Mouse (Mus musculus): ENCODE results near the gene Slc20a1.
A peak's percentile ranks its signal among the peaks of the same experiment; 100 is the strongest.

Gene Slc20a1

DNA sequence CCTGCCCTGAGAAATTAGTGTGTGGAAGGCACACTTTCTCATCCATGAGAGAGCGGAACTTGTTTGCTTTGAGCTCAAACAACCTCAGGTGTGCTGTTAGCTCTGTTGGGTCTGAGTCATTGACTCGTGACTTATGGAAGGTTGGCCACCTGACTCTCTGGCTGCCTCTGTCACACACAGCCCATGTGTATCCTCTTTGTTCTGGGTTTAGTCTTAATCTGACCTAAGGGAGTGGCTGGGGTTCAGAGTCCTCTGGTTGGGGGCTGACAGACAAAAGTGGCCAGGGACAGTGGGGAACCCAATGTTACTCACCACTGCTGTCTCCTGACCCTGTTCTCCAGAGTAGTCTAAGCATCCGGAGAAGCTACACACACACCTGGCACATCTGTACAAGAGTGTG, 59.5 kb downstream of the Slc20a1 start:
- DNase-seq = peak in 1 of 2 experiments; percentile 13

DNA sequence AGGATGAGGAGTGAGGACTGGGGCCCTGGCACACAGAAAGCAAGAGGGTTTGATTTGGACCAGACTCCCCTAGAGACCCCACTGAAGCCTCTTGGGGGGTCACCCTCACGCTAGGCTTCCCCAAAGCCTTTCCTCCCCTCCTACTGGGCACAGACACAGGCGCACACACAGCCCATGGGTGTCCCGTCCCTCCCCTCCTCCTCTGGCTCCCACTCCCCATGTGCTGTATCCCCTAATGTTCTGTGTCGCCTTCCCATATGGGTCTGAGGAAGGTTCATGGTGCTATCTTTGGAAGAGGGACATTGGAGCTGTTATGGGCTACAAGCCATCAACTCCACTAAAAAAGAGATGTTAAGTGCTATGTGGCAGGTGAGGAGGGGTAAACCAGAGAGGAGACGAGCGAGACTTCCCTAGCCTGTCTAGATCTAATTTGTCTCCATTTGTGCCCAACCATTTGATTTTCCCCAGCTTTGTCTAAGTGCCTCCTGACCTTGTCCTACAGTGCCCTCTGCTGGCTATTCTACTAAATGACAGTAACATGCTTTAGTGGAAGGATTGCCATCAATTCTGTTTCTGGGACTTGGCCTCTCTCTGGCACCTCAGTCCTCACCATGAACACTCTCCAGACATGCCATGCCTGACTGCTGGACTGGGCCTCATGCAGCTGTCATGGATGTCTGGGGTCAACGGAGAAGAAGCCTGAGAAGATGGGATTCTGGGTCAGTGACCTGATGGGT, 60.1 kb downstream of the Slc20a1 start:
- peak; percentile 79 to 83 for DNase-seq

DNA sequence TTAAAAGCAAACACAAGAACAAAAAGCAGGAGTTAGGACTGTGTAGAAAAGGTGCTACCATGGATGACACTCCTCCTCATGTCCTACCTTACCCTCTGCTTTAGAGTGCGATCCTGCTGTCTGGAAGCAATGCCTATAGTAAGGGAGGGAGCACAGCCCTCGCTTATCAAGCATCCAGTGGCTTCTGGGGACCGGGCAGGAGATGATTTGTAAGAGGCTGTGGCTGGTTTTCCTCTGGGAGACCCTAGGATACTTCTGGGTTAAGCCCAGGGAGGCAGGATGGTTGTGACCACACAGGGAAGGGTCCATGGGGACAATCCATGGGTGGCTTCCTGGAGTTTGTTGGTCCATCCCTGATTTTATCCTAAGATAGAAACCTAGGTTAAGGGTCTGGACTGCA, 62.1 kb downstream of the Slc20a1 start:
- no peak for DNase-seq
